ENCODE assay signal across 13 mouse cellular contexts in genomic region chr15:98448521-98448920, GRCm38 (mm10). TPM values are rescaled to one million over a fixed set of nuclear protein-coding genes. Genes with fewer than 3 reads are reported as not detected.
DNase-seq lines count a peak whose midpoint lies in the region; ATAC-seq and TF ChIP-seq lines count a peak whose summit lies in the region.
"Had no signal": no experiment of that assay in that cellular context is flagged by ENCODE, and none has a peak within 500 bp of the region (broad histone marks: within the 10 kb centered on the region; RNA-seq: fewer than 3 reads in every experiment).

No protein-coding gene starts in this region.

- no peak overlapping the region for H3K4me3 ChIP-seq in midbrain, embryonic 14.5 days (replicated peaks; ENCODE audit: low read depth, low read length)
- no peak overlapping the region for H3K4me3 ChIP-seq in midbrain, embryonic 13.5 days (replicated peaks)
- no peak overlapping the region for H3K4me3 ChIP-seq in hindbrain, postnatal 0 days (ENCODE audit: low read length)
- H3K4me3 ChIP-seq: left cerebral cortex, adult 2 months had no signal

- TF ChIP-seq CTCF in hindbrain, postnatal 0 days (IDR thresholded peaks at IDR 0.05; ENCODE audit: low read depth), result no peak

- no peaks in the 10 kb centered on the region for H3K9me3 ChIP-seq in midbrain, embryonic 14.5 days (ENCODE audit: control insufficient read depth, low read length)
- no peaks in the 10 kb centered on the region for H3K9me3 ChIP-seq in midbrain, embryonic 13.5 days
- no peaks in the 10 kb centered on the region for H3K9me3 ChIP-seq in hindbrain, postnatal 0 days (ENCODE audit: low read length)

- H3K4me2 ChIP-seq in midbrain, embryonic 14.5 days (ENCODE audit: low read length), result peak overlapping the region; percentile 17; the same call in 1 of the 2 replicates
- no peak overlapping the region for H3K4me2 ChIP-seq in midbrain, embryonic 13.5 days (replicated peaks)
- H3K4me2 ChIP-seq in hindbrain, postnatal 0 days (ENCODE audit: low read depth, low read length), result no peak overlapping the region

- peak; percentile 4 for DNase-seq in cerebellum, adult 11-12 months
- no peak for DNase-seq in cerebellum, postnatal 4 days (ENCODE audit: low spot score in 2 of 2)
- peak; percentile 41 for DNase-seq in midbrain, embryonic 14.5 days
- DNase-seq in hindbrain, postnatal 0 days (ENCODE audit: low spot score), result peak; percentile 18
- peak; percentile 9 for DNase-seq in retina, postnatal 7 days (ENCODE audit: low read depth, low spot score)
- DNase-seq in adrenal gland, postnatal 10 days, result no peak
- DNase-seq in B cell, adult 2 months, result no peak

- no peaks in the 10 kb centered on the region for H3K27me3 ChIP-seq in midbrain, embryonic 14.5 days (ENCODE audit: control insufficient read depth, insufficient read depth, low read length)
- H3K27me3 ChIP-seq in midbrain, embryonic 13.5 days, result no peaks in the 10 kb centered on the region
- H3K27me3 ChIP-seq in hindbrain, postnatal 0 days (ENCODE audit: insufficient read depth, low read length), result no peaks in the 10 kb centered on the region

- H3K27ac ChIP-seq in midbrain, embryonic 14.5 days (replicated peaks; ENCODE audit: low read depth, low read length), result no peak overlapping the region
- no peak overlapping the region for H3K27ac ChIP-seq in midbrain, embryonic 13.5 days
- H3K27ac ChIP-seq in hindbrain, postnatal 0 days, result no peak overlapping the region
- H3K27ac ChIP-seq: left cerebral cortex, adult 2 months had no signal

- H3K4me1 ChIP-seq in midbrain, embryonic 14.5 days (ENCODE audit: control insufficient read depth, insufficient read depth, low read length), result no peaks in the 10 kb centered on the region
- H3K4me1 ChIP-seq in midbrain, embryonic 13.5 days (replicated peaks), result no peaks in the 10 kb centered on the region
- no peaks in the 10 kb centered on the region for H3K4me1 ChIP-seq in hindbrain, postnatal 0 days (ENCODE audit: insufficient read depth, low read length)

- no peak overlapping the region for H3K9ac ChIP-seq in midbrain, embryonic 14.5 days (replicated peaks; ENCODE audit: low read length)
- no peak overlapping the region for H3K9ac ChIP-seq in midbrain, embryonic 13.5 days (replicated peaks)
- no peak overlapping the region for H3K9ac ChIP-seq in hindbrain, postnatal 0 days (replicated peaks; ENCODE audit: low read length)

- H3K36me3 ChIP-seq in midbrain, embryonic 14.5 days (ENCODE audit: control insufficient read depth, insufficient read depth, low read length), result no peaks in the 10 kb centered on the region
- H3K36me3 ChIP-seq in midbrain, embryonic 13.5 days, result no peaks in the 10 kb centered on the region
- H3K36me3 ChIP-seq in hindbrain, postnatal 0 days (ENCODE audit: insufficient read depth, low read length), result no peaks in the 10 kb centered on the region

- ATAC-seq in midbrain, embryonic 14.5 days (ENCODE audit: low FRiP score, low TSS enrichment), result no peak
- ATAC-seq in midbrain, embryonic 13.5 days, result no peak
- ATAC-seq in hindbrain, postnatal 0 days, result no peak

- 51% methylated on average over 4 of the region's 4 CpGs for WGBS in midbrain, embryonic 14.5 days
- WGBS in midbrain, embryonic 13.5 days, result 62% methylated on average over 4 of the region's 4 CpGs
- 53% methylated on average over 4 of the region's 4 CpGs for WGBS in hindbrain, postnatal 0 days

RNA-seq across cellular contexts. Expression of gene Olfr281, which starts 3.9 kb away (rescaled TPM):
- not detected in 2 replicates for polyA plus RNA-seq in midbrain, embryonic 14.5 days (2014; fragmentation: Nextera tagmentation; extraction: Ambion mirVana)
- polyA plus RNA-seq in midbrain, embryonic 13.5 days (2015; fragmentation: Nextera tagmentation; extraction: Ambion mirVana), result not detected in 2 replicates
- not detected in 2 replicates for total RNA-seq in hindbrain, postnatal 0 days (2014; rRNA removed)
- polyA plus RNA-seq in hindbrain, postnatal 0 days (2015; fragmentation: Nextera tagmentation; extraction: Ambion mirVana), result not detected in 2 replicates
- not detected for total RNA-seq in adrenal gland, postnatal 10 days (2021)
- total RNA-seq: heart, postnatal 10 days; left cerebral cortex, adult 2 months had no signal
- polyA plus RNA-seq: liver, embryonic 16.5 days; spleen, adult 2 months had no signal

RNA-seq across cellular contexts. Expression of gene Olfr282, which starts 17.5 kb away (rescaled TPM):
- not detected in 2 replicates for polyA plus RNA-seq in midbrain, embryonic 14.5 days (2014; fragmentation: Nextera tagmentation; extraction: Ambion mirVana)
- polyA plus RNA-seq in midbrain, embryonic 13.5 days (2015; fragmentation: Nextera tagmentation; extraction: Ambion mirVana), result not detected in 2 replicates
- not detected in 2 replicates for total RNA-seq in hindbrain, postnatal 0 days (2014; rRNA removed)
- polyA plus RNA-seq in hindbrain, postnatal 0 days (2015; fragmentation: Nextera tagmentation; extraction: Ambion mirVana), result not detected in 2 replicates
- not detected for total RNA-seq in adrenal gland, postnatal 10 days (2021)
- total RNA-seq: heart, postnatal 10 days; left cerebral cortex, adult 2 months had no signal
- polyA plus RNA-seq: frontal cortex, adult 2 months; liver, embryonic 16.5 days; spleen, adult 2 months had no signal

RNA-seq across cellular contexts. Expression of gene OR5BS1P, which starts 21.2 kb away (rescaled TPM):
- polyA plus RNA-seq in midbrain, embryonic 14.5 days (2014; fragmentation: Nextera tagmentation; extraction: Ambion mirVana), result not detected in 2 replicates
- polyA plus RNA-seq in midbrain, embryonic 13.5 days (2015; fragmentation: Nextera tagmentation; extraction: Ambion mirVana), result not detected in 2 replicates
- total RNA-seq in hindbrain, postnatal 0 days (2014; rRNA removed), result not detected in 2 replicates
- polyA plus RNA-seq in hindbrain, postnatal 0 days (2015; fragmentation: Nextera tagmentation; extraction: Ambion mirVana), result not detected in 2 replicates
- not detected for total RNA-seq in adrenal gland, postnatal 10 days (2021)
- total RNA-seq: heart, postnatal 10 days; left cerebral cortex, adult 2 months had no signal
- polyA plus RNA-seq: frontal cortex, adult 2 months; liver, embryonic 16.5 days; spleen, adult 2 months had no signal

RNA-seq across cellular contexts. Expression of gene Lalba, which starts 34.0 kb away (rescaled TPM):
- not detected in 2 replicates for polyA plus RNA-seq in midbrain, embryonic 14.5 days (2014; fragmentation: Nextera tagmentation; extraction: Ambion mirVana)
- polyA plus RNA-seq in midbrain, embryonic 13.5 days (2015; fragmentation: Nextera tagmentation; extraction: Ambion mirVana), result not detected in 2 replicates
- total RNA-seq in hindbrain, postnatal 0 days (2014; rRNA removed), result not detected in 2 replicates
- not detected in 2 replicates for polyA plus RNA-seq in hindbrain, postnatal 0 days (2015; fragmentation: Nextera tagmentation; extraction: Ambion mirVana)
- under 1 TPM in 1 of 2 experiments, not detected in 1; 0.39 TPM for total RNA-seq in adrenal gland, postnatal 10 days (2021)
- total RNA-seq: left cerebral cortex, adult 2 months had no signal
- polyA plus RNA-seq: frontal cortex, adult 2 months; liver, embryonic 16.5 days; spleen, adult 2 months had no signal

RNA-seq across cellular contexts. Expression of gene Olfr279, which starts 43.7 kb away (rescaled TPM):
- not detected in 2 replicates for polyA plus RNA-seq in midbrain, embryonic 14.5 days (2014; fragmentation: Nextera tagmentation; extraction: Ambion mirVana)
- not detected in 2 replicates for polyA plus RNA-seq in midbrain, embryonic 13.5 days (2015; fragmentation: Nextera tagmentation; extraction: Ambion mirVana)
- total RNA-seq in hindbrain, postnatal 0 days (2014; rRNA removed), result not detected in 2 replicates
- not detected in 2 replicates for polyA plus RNA-seq in hindbrain, postnatal 0 days (2015; fragmentation: Nextera tagmentation; extraction: Ambion mirVana)
- total RNA-seq in adrenal gland, postnatal 10 days (2021), result not detected
- total RNA-seq: heart, postnatal 10 days; left cerebral cortex, adult 2 months had no signal
- polyA plus RNA-seq: frontal cortex, adult 2 months; liver, embryonic 16.5 days; spleen, adult 2 months had no signal

Comparison
In these comparisons a context has a peak if more than half of its experiments do, and no peak if none do; other contexts are left out.
1. DNase-seq: peak in cerebellum, adult 11-12 months (single experiment), midbrain, embryonic 14.5 days (single experiment), hindbrain, postnatal 0 days (single experiment) and retina, postnatal 7 days (single experiment); none in cerebellum, postnatal 4 days (0 of 2), adrenal gland, postnatal 10 days (single experiment) and B cell, adult 2 months (0 of 2).